Mouse (Mus musculus) midbrain, embryonic 10.5 days (tissue): ENCODE measurements at regions not wholly inside any gene's neighbourhood (a gene's known extent, or its start where the extent isn't known, plus 50 kb on each side); places are given as distances from the start of the nearest gene placed in this dataset.
"Not testable (repeated sequence)": the region's sequence is repeated elsewhere in the genome, so short reads cannot be mapped to it uniquely, and the experiment has no call there.

Experiments used
- DNase-seq: peaks from one replicate; pipeline ENCODE4 v3.0.0-alpha.2; 2017; ENCODE audit warnings: low spot score
- H3K27ac ChIP-seq: fragments of 300-500 bp; sonication (generic); replicated peaks from 2 replicates; pipeline ENCODE4 v1.5.1; 2016; ENCODE audit warnings: mild to moderate bottlenecking
- H3K27me3 ChIP-seq: fragments of 300-500 bp; sonication (generic); 2 replicates; pipeline ENCODE4 v1.6.1; 2016; ENCODE audit warnings: low read depth, mild to moderate bottlenecking; ENCODE audit not compliant: poor library complexity, severe bottlenecking
- H3K36me3 ChIP-seq: fragments of 300-500 bp; sonication (generic); 2 replicates; pipeline ENCODE4 v1.6.1; 2016; ENCODE audit warnings: mild to moderate bottlenecking, moderate library complexity
- H3K4me1 ChIP-seq: fragments of 300-500 bp; sonication (generic); 2 replicates; pipeline ENCODE4 v1.6.1; 2016
- H3K4me3 ChIP-seq: fragments of 300-500 bp; sonication (generic); 2 replicates; pipeline ENCODE4 v1.5.1; 2016; ENCODE audit warnings: mild to moderate bottlenecking, moderate library complexity
- H3K9me3 ChIP-seq: fragments of 300-500 bp; sonication (generic); replicated peaks from 2 replicates; pipeline ENCODE4 v1.6.1; 2016; ENCODE audit warnings: mild to moderate bottlenecking
- WGBS: fragments of 180-500 bp; shearing (Covaris S2); methylation state at CpG from one replicate; pipeline ENCODE4 v1.1.7; 2016; 5-methylcytosine and 5-hydroxymethylcytosine counted together

DNA sequence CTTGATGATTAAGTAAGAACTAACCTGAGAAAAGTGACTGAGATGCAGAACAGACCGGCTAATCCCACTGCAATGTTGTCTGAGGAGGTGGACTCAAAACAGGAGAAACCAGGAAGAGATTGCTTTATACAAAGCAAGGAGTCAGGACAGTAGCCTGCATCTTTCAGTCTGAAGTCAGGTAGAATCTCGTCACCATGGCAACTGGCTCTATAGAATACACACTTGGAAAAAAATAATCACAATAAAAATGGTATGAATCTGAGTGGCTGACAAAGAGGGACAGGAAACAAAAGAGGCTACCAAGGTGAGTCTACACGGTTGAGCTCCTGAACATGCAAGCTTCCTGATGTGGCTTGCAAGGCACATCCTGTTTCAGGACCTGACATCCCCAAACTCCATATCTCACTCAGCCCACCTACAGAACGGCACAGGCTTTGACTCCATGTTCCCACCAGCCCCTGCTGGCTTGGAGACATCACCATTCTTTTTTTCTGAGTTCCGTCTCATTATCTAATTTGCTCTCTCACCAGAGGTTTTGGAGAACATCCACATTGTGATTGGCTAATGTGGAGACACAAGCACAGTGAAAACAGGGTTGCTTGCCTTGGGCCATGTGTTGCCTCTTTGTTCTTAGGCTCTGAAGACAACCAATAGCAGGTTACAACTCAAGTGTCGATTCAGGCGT lies 179.7 kb upstream of the Map1b start:
- H3K9me3 ChIP-seq: no peaks in the 10 kb centered on the region
- H3K36me3 ChIP-seq: no peaks in the 10 kb centered on the region
- H3K4me1 ChIP-seq: peaks cover 12% of the 10 kb centered on the region
- no peak for DNase-seq
- no peak overlapping the region for H3K4me3 ChIP-seq
- 72% methylated on average over 7 of the region's 7 CpGs for WGBS
- no peak overlapping the region; the same call in 1 of the 2 replicates for H3K27ac ChIP-seq
- H3K27me3 ChIP-seq: no peaks in the 10 kb centered on the region

- no peak overlapping the region for H3K4me3 ChIP-seq
- H3K36me3 ChIP-seq: no peaks in the 10 kb centered on the region
- H3K27ac ChIP-seq: peak overlapping the region; percentile 69; the same call in 1 of the 2 replicates
- H3K9me3 ChIP-seq: peaks cover 8% of the 10 kb centered on the region; the same call in 1 of the 2 replicates
- H3K4me1 ChIP-seq: peaks cover 30% of the 10 kb centered on the region
- WGBS: 92% methylated on average over 3 of the region's 3 CpGs
- no peaks in the 10 kb centered on the region for H3K27me3 ChIP-seq
- DNase-seq: no peak
These were observed 163.6 kb upstream of the Map1b start for GRCm38 (mm10) chr13:99679934-99680333.

DNA sequence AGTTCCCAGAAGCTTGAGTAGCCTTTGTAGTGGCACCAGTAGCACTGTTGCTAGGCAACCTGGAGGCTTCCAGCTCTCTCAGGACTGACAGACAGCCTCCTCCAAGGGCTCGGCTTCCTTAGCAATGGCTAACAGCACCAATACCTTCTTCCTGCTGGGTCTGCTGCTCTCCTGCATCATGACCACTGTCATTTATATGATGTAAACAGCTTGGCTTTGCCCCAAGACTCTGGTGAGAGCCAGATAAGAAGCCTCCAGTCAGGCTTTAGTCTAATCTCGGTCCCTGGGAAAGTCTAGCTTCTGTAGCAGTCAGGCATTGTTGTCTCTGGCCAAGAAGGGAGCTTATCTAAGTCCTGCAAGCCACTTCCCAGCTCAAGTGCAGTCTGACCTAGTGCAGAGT lies 163.1 kb upstream of the Map1b start:
- Histone ChIP-seq H3K27me3 (no peaks in the 10 kb centered on the region), H3K4me3 (no peak overlapping the region), H3K4me1 (peaks cover 30% of the 10 kb centered on the region), H3K36me3 (no peaks in the 10 kb centered on the region), H3K9me3 (peaks cover 8% of the 10 kb centered on the region; the same call in 1 of the 2 replicates), H3K27ac (peak overlapping the region; percentile 69)
- 37% methylated on average over 2 of the region's 2 CpGs for WGBS
- peak; percentile 49 for DNase-seq

DNA sequence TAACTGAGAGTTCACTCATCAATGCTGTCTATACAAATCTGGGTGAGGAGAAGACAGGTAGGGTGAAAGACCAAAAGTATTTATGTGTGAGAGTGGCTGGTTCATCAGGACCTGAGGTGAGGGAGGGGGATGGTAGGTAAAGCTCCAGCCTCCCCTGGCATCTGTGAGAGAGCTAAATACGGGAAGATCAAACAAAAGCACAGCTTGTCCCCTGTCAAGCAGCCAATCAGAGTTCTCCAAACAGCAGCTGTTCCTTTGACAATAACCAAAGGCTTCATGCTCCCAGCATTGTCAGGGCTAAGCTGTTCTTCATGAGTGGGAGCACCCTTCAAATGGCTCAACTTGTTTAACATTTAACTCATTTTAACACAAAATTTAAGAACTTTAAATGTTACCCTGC lies 160.1 kb upstream of the Map1b start:
- Histone ChIP-seq H3K9me3 (peaks cover 8% of the 10 kb centered on the region; the same call in 1 of the 2 replicates), H3K36me3 (no peaks in the 10 kb centered on the region), H3K4me1 (peaks cover 30% of the 10 kb centered on the region), H3K27me3 (no peaks in the 10 kb centered on the region), H3K27ac (peak overlapping the region; percentile 77), H3K4me3 (no peak overlapping the region)
- DNase-seq: peak; percentile 25
- 0% methylated on average over 1 of the region's 1 CpGs for WGBS

- H3K9me3 ChIP-seq: peaks cover 8% of the 10 kb centered on the region; the same call in 1 of the 2 replicates
- peaks cover 34% of the 10 kb centered on the region for H3K4me1 ChIP-seq
- no peaks in the 10 kb centered on the region for H3K27me3 ChIP-seq
- WGBS: 79% methylated on average over 5 of the region's 5 CpGs
- no peak for DNase-seq
- H3K36me3 ChIP-seq: no peaks in the 10 kb centered on the region
- H3K4me3 ChIP-seq: no peak overlapping the region
- peak overlapping the region; percentile 77 for H3K27ac ChIP-seq
These were observed 159.6 kb upstream of the Map1b start for GRCm38 (mm10) chr13:99675951-99676350.

DNA sequence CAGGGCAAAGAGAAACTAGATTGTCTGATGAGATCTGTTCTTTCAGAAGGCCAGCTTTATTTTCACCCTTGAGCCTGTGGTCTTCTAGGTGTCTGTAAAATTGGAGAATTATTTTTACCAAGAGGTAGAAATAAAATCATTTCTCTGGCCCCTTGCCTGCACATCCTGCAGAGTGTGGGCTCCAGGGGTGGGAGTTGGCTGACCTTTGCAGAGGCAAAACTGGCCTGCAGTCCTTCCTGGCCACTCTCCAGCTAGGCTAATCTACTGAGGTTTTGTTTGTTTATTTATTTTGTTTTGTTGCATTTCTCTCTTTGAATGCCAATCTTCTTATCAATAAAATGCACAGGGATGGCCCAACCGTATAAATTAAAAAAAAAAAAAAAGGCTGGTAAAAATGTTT lies 156.4 kb upstream of the Map1b start:
- H3K36me3 ChIP-seq: no peaks in the 10 kb centered on the region
- no peaks in the 10 kb centered on the region for H3K27me3 ChIP-seq
- 0 out of 2 replicates have a peak overlapping the region, but pooled peaks have one; percentile 1 for H3K27ac ChIP-seq
- peaks cover 23% of the 10 kb centered on the region for H3K4me1 ChIP-seq
- WGBS: 79% methylated on average over 1 of the region's 1 CpGs
- H3K4me3 ChIP-seq: no peak overlapping the region
- no peak for DNase-seq
- no peaks in the 10 kb centered on the region for H3K9me3 ChIP-seq

DNA sequence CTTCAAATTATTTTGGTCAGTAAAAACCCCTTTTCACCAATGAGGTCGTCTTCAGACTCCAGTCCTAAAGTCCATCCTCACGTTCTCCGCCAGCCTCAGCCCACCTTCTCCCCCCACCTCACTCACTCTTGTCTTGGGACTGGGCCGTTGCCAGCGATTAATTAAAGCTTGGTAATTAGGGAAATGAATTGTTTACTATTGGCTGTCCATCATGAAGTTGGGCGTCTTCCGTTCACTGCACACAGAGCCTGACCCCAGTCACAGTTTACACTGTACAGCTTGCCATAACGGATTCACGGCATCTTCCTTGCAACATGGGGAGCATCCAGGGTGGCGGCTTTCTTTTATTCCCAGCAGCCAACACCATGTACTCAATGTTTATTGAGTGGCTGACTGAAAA lies 155.4 kb upstream of the Map1b start:
- H3K9me3 ChIP-seq: no peaks in the 10 kb centered on the region
- no peaks in the 10 kb centered on the region for H3K27me3 ChIP-seq
- H3K4me3 ChIP-seq: no peak overlapping the region
- WGBS: 90% methylated on average over 10 of the region's 10 CpGs
- DNase-seq: no peak
- H3K4me1 ChIP-seq: peaks cover 21% of the 10 kb centered on the region
- H3K36me3 ChIP-seq: no peaks in the 10 kb centered on the region
- no peak overlapping the region for H3K27ac ChIP-seq

DNA sequence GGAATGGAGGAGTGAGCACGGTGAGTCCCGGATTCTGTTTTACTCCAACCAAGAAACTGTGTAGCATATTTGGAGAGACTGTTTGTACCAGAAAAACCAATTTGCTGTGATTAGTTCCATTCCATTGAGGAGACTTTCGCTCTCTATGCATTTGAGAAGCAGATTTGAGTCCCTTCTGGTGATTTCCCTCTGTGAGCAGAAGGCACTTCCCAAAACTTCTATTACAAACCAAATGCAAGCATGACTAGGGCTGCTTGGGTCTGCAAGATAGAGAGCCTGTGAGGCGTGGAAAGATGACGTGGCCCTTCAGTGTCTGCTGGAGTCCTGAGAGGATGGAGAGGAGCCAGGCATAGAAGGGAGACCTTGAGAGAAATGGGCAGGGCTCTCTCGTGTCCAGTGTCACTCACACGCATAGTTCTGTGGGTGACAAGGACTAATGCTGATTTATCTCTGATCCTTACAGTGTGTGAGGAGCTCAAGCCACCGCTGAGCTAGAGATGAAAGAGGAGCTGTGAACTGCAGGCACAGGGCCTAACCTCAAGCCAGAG lies 153.7 kb upstream of the Map1b start:
- Histone ChIP-seq H3K4me1 (0 out of 2 replicates have a peak, but pooled peaks cover 5% of the 10 kb centered on the region), H3K4me3 (no peak overlapping the region), H3K9me3 (no peaks in the 10 kb centered on the region), H3K27ac (no peak overlapping the region), H3K36me3 (no peaks in the 10 kb centered on the region), H3K27me3 (no peaks in the 10 kb centered on the region)
- no peak for DNase-seq
- 88% methylated on average over 8 of the region's 8 CpGs for WGBS

DNA sequence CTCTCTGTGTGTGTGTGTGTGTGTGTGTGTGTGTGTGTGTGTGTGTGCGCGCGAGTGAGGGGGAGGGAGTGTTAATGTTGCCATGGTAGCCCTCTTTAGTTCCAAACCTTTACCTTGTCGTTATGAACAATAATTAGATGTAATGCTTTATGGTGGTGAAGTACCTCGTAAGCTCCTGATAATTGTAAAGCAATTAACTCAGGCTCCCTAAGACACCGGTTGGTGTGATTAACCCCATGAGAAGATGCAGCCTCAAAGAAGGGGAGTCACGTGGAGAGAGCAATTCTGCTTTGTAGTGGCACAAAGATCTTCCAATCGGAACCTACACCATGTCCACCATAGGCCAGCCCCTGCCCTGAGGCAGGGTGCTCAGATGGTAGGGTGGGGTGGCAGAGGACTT lies 152.3 kb upstream of the Map1b start:
- Histone ChIP-seq H3K9me3 (no peaks in the 10 kb centered on the region), H3K4me3 (no peak overlapping the region), H3K36me3 (no peaks in the 10 kb centered on the region), H3K27ac (no peak overlapping the region), H3K4me1 (0 out of 2 replicates have a peak, but pooled peaks cover 5% of the 10 kb centered on the region), H3K27me3 (no peaks in the 10 kb centered on the region)
- whole genome bisulfite sequencing: 77% methylated on average over 8 of the region's 8 CpGs
- DNase-seq: no peak

GRCm38 (mm10) chr13:99666086-99666485 lies 149.7 kb upstream of the Map1b start:
- no peak for DNase-seq
- no peaks in the 10 kb centered on the region for H3K36me3 ChIP-seq
- H3K27ac ChIP-seq: no peak overlapping the region
- no peaks in the 10 kb centered on the region for H3K27me3 ChIP-seq
- no peak overlapping the region for H3K4me3 ChIP-seq
- 0 out of 2 replicates have a peak, but pooled peaks cover 2% of the 10 kb centered on the region for H3K4me1 ChIP-seq
- 83% methylated on average over 7 of the region's 7 CpGs for WGBS
- H3K9me3 ChIP-seq: no peaks in the 10 kb centered on the region

DNA sequence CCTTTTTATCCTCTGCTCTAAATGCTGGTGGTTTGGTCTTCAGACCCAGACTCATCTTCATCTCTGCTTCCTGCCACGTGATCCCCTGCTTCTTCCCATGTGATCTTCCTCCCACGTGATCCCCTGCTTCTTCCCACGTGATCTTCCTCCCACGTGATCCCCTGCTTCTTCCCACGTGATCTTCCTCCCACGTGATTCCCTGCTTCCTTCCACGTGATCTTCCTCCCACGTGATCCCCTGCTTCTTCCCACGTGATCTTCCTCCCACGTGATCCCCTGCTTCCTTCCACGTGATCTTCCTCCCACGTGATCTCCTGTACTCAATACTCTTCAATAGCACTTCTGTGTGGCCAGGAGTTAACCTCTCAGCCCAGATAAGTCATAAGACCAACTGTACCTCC lies 147.1 kb upstream of the Map1b start:
- DNase-seq: not testable (repeated sequence)

DNA sequence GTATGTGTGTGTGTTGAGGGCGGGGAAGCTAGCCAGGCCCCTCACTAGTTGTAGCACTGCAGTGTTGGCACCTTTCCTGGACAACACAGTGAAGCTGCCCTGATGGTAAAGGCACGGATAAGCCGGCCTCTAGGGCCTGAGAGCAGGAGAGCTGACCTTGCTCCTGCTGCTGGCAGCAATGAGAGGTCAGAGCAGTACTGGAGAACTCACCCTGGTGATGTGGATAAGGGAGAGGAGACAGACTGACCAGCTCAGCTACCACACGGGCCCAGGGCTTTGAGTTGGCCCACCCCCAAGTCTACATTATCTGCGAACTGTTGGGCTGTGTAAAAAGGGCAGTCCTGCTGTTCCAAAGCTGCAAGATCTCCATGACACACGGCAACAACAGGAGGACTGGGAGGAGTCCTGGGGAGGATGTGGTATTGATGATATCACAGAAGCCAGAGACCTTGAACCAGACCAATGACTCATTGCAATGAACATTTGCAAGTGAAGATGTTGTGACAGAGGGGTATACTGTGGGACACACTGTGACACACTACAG lies 131.4 kb upstream of the Map1b start:
- no peak for DNase-seq
- Histone ChIP-seq H3K9me3 (no peaks in the 10 kb centered on the region), H3K27ac (no peak overlapping the region), H3K36me3 (no peaks in the 10 kb centered on the region), H3K4me1 (peaks cover 18% of the 10 kb centered on the region), H3K27me3 (no peaks in the 10 kb centered on the region), H3K4me3 (no peak overlapping the region)
- 83% methylated on average over 6 of the region's 6 CpGs for WGBS

More for the DNA sequence above, 147.1 kb upstream of the Map1b start:
- 91% methylated on average over 12 of the region's 12 CpGs for WGBS
- H3K36me3 ChIP-seq, H3K4me3 ChIP-seq, H3K27ac ChIP-seq, H3K4me1 ChIP-seq, H3K9me3 ChIP-seq, H3K27me3 ChIP-seq: not testable (repeated sequence)

DNA sequence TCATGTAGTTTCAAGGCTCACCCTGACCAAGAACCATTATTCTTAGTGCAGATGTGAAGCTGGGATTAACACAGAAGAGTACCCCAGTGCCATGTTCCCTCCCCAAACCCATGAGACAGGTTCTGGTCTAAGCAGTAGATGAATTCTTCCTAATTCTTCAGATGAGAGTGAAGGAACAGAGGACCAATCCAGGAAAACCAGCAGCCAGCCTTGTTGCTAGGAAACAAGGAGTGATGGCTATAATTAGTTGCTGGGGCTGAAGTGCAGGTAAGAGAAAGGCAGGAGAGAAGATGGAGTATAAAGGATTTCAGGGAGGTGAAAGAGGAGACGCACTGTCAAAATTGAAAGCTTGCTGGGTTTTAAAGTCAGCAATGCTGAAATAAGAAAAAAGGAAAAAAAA lies 128.4 kb upstream of the Map1b start:
- no peak for DNase-seq
- H3K27ac ChIP-seq: no peak overlapping the region
- H3K4me3 ChIP-seq: no peak overlapping the region
- no peaks in the 10 kb centered on the region for H3K27me3 ChIP-seq
- H3K36me3 ChIP-seq: no peaks in the 10 kb centered on the region
- WGBS: 86% methylated on average over 1 of the region's 1 CpGs
- H3K4me1 ChIP-seq: peaks cover 32% of the 10 kb centered on the region
- H3K9me3 ChIP-seq: no peaks in the 10 kb centered on the region
